Mouse (Mus musculus): ENCODE measurements around the gene Spata46. TPM values are rescaled to one million over a fixed set of nuclear protein-coding genes. Genes with fewer than 3 reads are reported as not detected.

Gene Spata46
- polyA plus RNA-seq, 1 experiment from 2014 or later, result 0.71 TPM

- H3K9me3 ChIP-seq (replicated peaks; ENCODE audit: control insufficient read depth, low read length), result no peaks in the 10 kb centered on the region
- no peaks in the 10 kb centered on the region for H3K4me1 ChIP-seq (ENCODE audit: control insufficient read depth, low read depth, low read length)
- 76% methylated on average over 10 of the region's 10 CpGs for WGBS (ENCODE audit: insufficient replicate concordance)
- no peak overlapping the region for H3K4me2 ChIP-seq (ENCODE audit: low read depth, low read length)
- no peak overlapping the region for H3K9ac ChIP-seq (ENCODE audit: low read depth, low read length)
- no peak overlapping the region for H3K27ac ChIP-seq (ENCODE audit: low read length)
- H3K36me3 ChIP-seq (ENCODE audit: control insufficient read depth, insufficient read depth), result no peaks in the 10 kb centered on the region
- H3K27me3 ChIP-seq (ENCODE audit: control insufficient read depth, insufficient read depth, low read depth, low read length), result no peaks in the 10 kb centered on the region
- no peak for ATAC-seq (ENCODE audit: low read depth)
- no peak overlapping the region for H3K4me3 ChIP-seq (ENCODE audit: low read depth, low read length)
These were observed 14.4 kb downstream of the Spata46 start for GRCm38 (mm10) chr1:170323001-170323400.

GRCm38 (mm10) chr1:170324312-170324711, 15.7 kb downstream of the Spata46 start:
- Histone ChIP-seq H3K27ac (ENCODE audit: low read length) (no peak overlapping the region), H3K4me1 (ENCODE audit: control insufficient read depth, low read depth, low read length) (no peaks in the 10 kb centered on the region), H3K4me3 (ENCODE audit: low read depth, low read length) (no peak overlapping the region), H3K4me2 (ENCODE audit: low read depth, low read length) (no peak overlapping the region), H3K27me3 (ENCODE audit: control insufficient read depth, insufficient read depth, low read depth, low read length) (no peaks in the 10 kb centered on the region), H3K36me3 (ENCODE audit: control insufficient read depth, insufficient read depth) (no peaks in the 10 kb centered on the region), H3K9ac (ENCODE audit: low read depth, low read length) (no peak overlapping the region), H3K9me3 (replicated peaks; ENCODE audit: control insufficient read depth, low read length) (no peaks in the 10 kb centered on the region)
- ATAC-seq (ENCODE audit: low read depth), result no peak
- 68% methylated on average over 1 of the region's 1 CpGs for WGBS (ENCODE audit: insufficient replicate concordance)

- ATAC-seq (ENCODE audit: low read depth), result 0 out of 2 replicates have a peak, but pooled peaks have one; percentile 39
- Histone ChIP-seq H3K9ac (ENCODE audit: low read depth, low read length) (no peak overlapping the region), H3K4me1 (ENCODE audit: control insufficient read depth, low read depth, low read length) (no peaks in the 10 kb centered on the region), H3K4me2 (ENCODE audit: low read depth, low read length) (no peak overlapping the region), H3K9me3 (replicated peaks; ENCODE audit: control insufficient read depth, low read length) (no peaks in the 10 kb centered on the region), H3K27ac (ENCODE audit: low read length) (no peak overlapping the region), H3K36me3 (ENCODE audit: control insufficient read depth, insufficient read depth) (no peaks in the 10 kb centered on the region), H3K27me3 (ENCODE audit: control insufficient read depth, insufficient read depth, low read depth, low read length) (no peaks in the 10 kb centered on the region), H3K4me3 (ENCODE audit: low read depth, low read length) (no peak overlapping the region)
- 57% methylated on average over 4 of the region's 4 CpGs for WGBS (ENCODE audit: insufficient replicate concordance)
These were observed 16.7 kb downstream of the Spata46 start for GRCm38 (mm10) chr1:170325277-170325676.

- H3K9ac ChIP-seq (ENCODE audit: low read depth, low read length), result no peak overlapping the region
- H3K4me3 ChIP-seq (ENCODE audit: low read depth, low read length), result no peak overlapping the region
- no peak for ATAC-seq (ENCODE audit: low read depth)
- H3K4me1 ChIP-seq (ENCODE audit: control insufficient read depth, low read depth, low read length), result no peaks in the 10 kb centered on the region
- H3K27ac ChIP-seq (ENCODE audit: low read length), result no peak overlapping the region
- 49% methylated on average over 6 of the region's 6 CpGs for WGBS (ENCODE audit: insufficient replicate concordance)
- H3K9me3 ChIP-seq (replicated peaks; ENCODE audit: control insufficient read depth, low read length), result no peaks in the 10 kb centered on the region
- H3K4me2 ChIP-seq (ENCODE audit: low read depth, low read length), result no peak overlapping the region
- no peaks in the 10 kb centered on the region for H3K27me3 ChIP-seq (ENCODE audit: control insufficient read depth, insufficient read depth, low read depth, low read length)
- no peaks in the 10 kb centered on the region for H3K36me3 ChIP-seq (ENCODE audit: control insufficient read depth, insufficient read depth)
These were observed 23.3 kb downstream of the Spata46 start for GRCm38 (mm10) chr1:170331926-170332325.

GRCm38 (mm10) chr1:170332775-170333174, 24.2 kb downstream of the Spata46 start:
- H3K9ac ChIP-seq (ENCODE audit: low read depth, low read length), result no peak overlapping the region
- H3K36me3 ChIP-seq (ENCODE audit: control insufficient read depth, insufficient read depth), result no peaks in the 10 kb centered on the region
- no peaks in the 10 kb centered on the region for H3K4me1 ChIP-seq (ENCODE audit: control insufficient read depth, low read depth, low read length)
- WGBS (ENCODE audit: insufficient replicate concordance), result 61% methylated on average over 4 of the region's 4 CpGs
- ATAC-seq (ENCODE audit: low read depth), result no peak
- H3K27me3 ChIP-seq (ENCODE audit: control insufficient read depth, insufficient read depth, low read depth, low read length), result no peaks in the 10 kb centered on the region
- H3K9me3 ChIP-seq (replicated peaks; ENCODE audit: control insufficient read depth, low read length), result no peaks in the 10 kb centered on the region
- no peak overlapping the region for H3K27ac ChIP-seq (ENCODE audit: low read length)
- no peak overlapping the region for H3K4me2 ChIP-seq (ENCODE audit: low read depth, low read length)
- no peak overlapping the region for H3K4me3 ChIP-seq (ENCODE audit: low read depth, low read length)

GRCm38 (mm10) chr1:170339943-170340342, 31.3 kb downstream of the Spata46 start:
- H3K9me3 ChIP-seq (replicated peaks; ENCODE audit: control insufficient read depth, low read length), result no peaks in the 10 kb centered on the region
- ATAC-seq (ENCODE audit: low read depth), result no peak
- no peak overlapping the region for H3K4me2 ChIP-seq (ENCODE audit: low read depth, low read length)
- H3K36me3 ChIP-seq (ENCODE audit: control insufficient read depth, insufficient read depth), result no peaks in the 10 kb centered on the region
- no peak overlapping the region for H3K4me3 ChIP-seq (ENCODE audit: low read depth, low read length)
- no peaks in the 10 kb centered on the region for H3K4me1 ChIP-seq (ENCODE audit: control insufficient read depth, low read depth, low read length)
- WGBS (ENCODE audit: insufficient replicate concordance), result 38% methylated on average over 3 of the region's 3 CpGs
- H3K27ac ChIP-seq (ENCODE audit: low read length), result no peak overlapping the region
- H3K27me3 ChIP-seq (ENCODE audit: control insufficient read depth, insufficient read depth, low read depth, low read length), result no peaks in the 10 kb centered on the region
- H3K9ac ChIP-seq (ENCODE audit: low read depth, low read length), result no peak overlapping the region

- H3K9me3 ChIP-seq (replicated peaks; ENCODE audit: control insufficient read depth, low read length), result no peaks in the 10 kb centered on the region
- no peak for ATAC-seq (ENCODE audit: low read depth)
- H3K27me3 ChIP-seq (ENCODE audit: control insufficient read depth, insufficient read depth, low read depth, low read length), result no peaks in the 10 kb centered on the region
- H3K9ac ChIP-seq (ENCODE audit: low read depth, low read length), result no peak overlapping the region
- H3K4me2 ChIP-seq (ENCODE audit: low read depth, low read length), result no peak overlapping the region
- no peaks in the 10 kb centered on the region for H3K36me3 ChIP-seq (ENCODE audit: control insufficient read depth, insufficient read depth)
- H3K4me3 ChIP-seq (ENCODE audit: low read depth, low read length), result no peak overlapping the region
- no peak overlapping the region for H3K27ac ChIP-seq (ENCODE audit: low read length)
- no peaks in the 10 kb centered on the region for H3K4me1 ChIP-seq (ENCODE audit: control insufficient read depth, low read depth, low read length)
- WGBS (ENCODE audit: insufficient replicate concordance), result 72% methylated on average over 8 of the region's 8 CpGs
These were observed 34.5 kb downstream of the Spata46 start for GRCm38 (mm10) chr1:170343081-170343480.

- H3K4me1 ChIP-seq (ENCODE audit: control insufficient read depth, low read depth, low read length), result no peaks in the 10 kb centered on the region
- no peaks in the 10 kb centered on the region for H3K9me3 ChIP-seq (replicated peaks; ENCODE audit: control insufficient read depth, low read length)
- ATAC-seq (ENCODE audit: low read depth), result no peak
- 80% methylated on average over 4 of the region's 4 CpGs for WGBS (ENCODE audit: insufficient replicate concordance)
- no peak overlapping the region for H3K4me3 ChIP-seq (ENCODE audit: low read depth, low read length)
- no peak overlapping the region for H3K27ac ChIP-seq (ENCODE audit: low read length)
- no peaks in the 10 kb centered on the region for H3K36me3 ChIP-seq (ENCODE audit: control insufficient read depth, insufficient read depth)
- H3K9ac ChIP-seq (ENCODE audit: low read depth, low read length), result no peak overlapping the region
- no peaks in the 10 kb centered on the region for H3K27me3 ChIP-seq (ENCODE audit: control insufficient read depth, insufficient read depth, low read depth, low read length)
- no peak overlapping the region for H3K4me2 ChIP-seq (ENCODE audit: low read depth, low read length)
These were observed 35.3 kb downstream of the Spata46 start for GRCm38 (mm10) chr1:170343906-170344305.

GRCm38 (mm10) chr1:170346266-170346665, 37.7 kb downstream of the Spata46 start:
- no peaks in the 10 kb centered on the region for H3K36me3 ChIP-seq (ENCODE audit: control insufficient read depth, insufficient read depth)
- H3K4me3 ChIP-seq (ENCODE audit: low read depth, low read length), result no peak overlapping the region
- no peak overlapping the region for H3K9ac ChIP-seq (ENCODE audit: low read depth, low read length)
- no peaks in the 10 kb centered on the region for H3K4me1 ChIP-seq (ENCODE audit: control insufficient read depth, low read depth, low read length)
- H3K4me2 ChIP-seq (ENCODE audit: low read depth, low read length), result no peak overlapping the region
- 56% methylated on average over 3 of the region's 3 CpGs for WGBS (ENCODE audit: insufficient replicate concordance)
- H3K9me3 ChIP-seq (replicated peaks; ENCODE audit: control insufficient read depth, low read length), result no peaks in the 10 kb centered on the region
- no peaks in the 10 kb centered on the region for H3K27me3 ChIP-seq (ENCODE audit: control insufficient read depth, insufficient read depth, low read depth, low read length)
- ATAC-seq (ENCODE audit: low read depth), result no peak
- no peak overlapping the region for H3K27ac ChIP-seq (ENCODE audit: low read length)

GRCm38 (mm10) chr1:170351080-170351479, 42.5 kb downstream of the Spata46 start:
- no peak for ATAC-seq (ENCODE audit: low read depth)
- no peaks in the 10 kb centered on the region for H3K4me1 ChIP-seq (ENCODE audit: control insufficient read depth, low read depth, low read length)
- H3K27me3 ChIP-seq (ENCODE audit: control insufficient read depth, insufficient read depth, low read depth, low read length), result no peaks in the 10 kb centered on the region

More at GRCm38 (mm10) chr1:170351080-170351479, 42.5 kb downstream of the Spata46 start:
- no peaks in the 10 kb centered on the region for H3K9me3 ChIP-seq (replicated peaks; ENCODE audit: control insufficient read depth, low read length)
- H3K27ac ChIP-seq (ENCODE audit: low read length), result no peak overlapping the region
- no peak overlapping the region for H3K9ac ChIP-seq (ENCODE audit: low read depth, low read length)
- no peaks in the 10 kb centered on the region for H3K36me3 ChIP-seq (ENCODE audit: control insufficient read depth, insufficient read depth)
- no peak overlapping the region for H3K4me2 ChIP-seq (ENCODE audit: low read depth, low read length)
- no peak overlapping the region for H3K4me3 ChIP-seq (ENCODE audit: low read depth, low read length)
